Mouse (Mus musculus): Measurements from ENCODE around the gene Saysd1. TPM values are rescaled to one million over a fixed set of nuclear protein-coding genes. Genes with fewer than 3 reads are reported as not detected.

The Saysd1 gene
- total RNA-seq, 2 experiments from 2014 or later: 5.1 to 7.8 TPM

DNA sequence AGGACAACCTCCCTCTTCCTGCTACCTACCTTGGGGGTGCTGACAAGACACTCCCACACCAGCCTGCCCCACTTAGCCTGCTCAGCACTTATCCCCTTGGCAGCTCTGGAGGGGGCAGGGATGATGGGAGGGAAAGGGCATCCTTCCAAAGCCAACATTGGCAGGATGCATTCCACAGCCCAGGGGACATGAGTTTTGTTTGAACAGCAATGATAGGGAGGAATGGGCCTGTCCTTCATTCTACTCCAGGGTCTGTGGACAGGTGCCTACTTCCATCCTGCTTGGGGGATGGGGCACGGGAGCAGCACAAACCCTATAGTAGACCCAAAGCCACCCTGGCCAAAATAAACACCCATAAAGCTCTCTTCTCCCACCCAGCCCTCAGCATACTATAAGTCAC is 27.1 kb upstream of the Saysd1 start:
- DNase-seq (ENCODE audit: low spot score in 2 of 2): no peak

- no peak for DNase-seq (ENCODE audit: low spot score in 2 of 2)
Observed at GRCm38 (mm10) chr14:20164438-20164837, 26.1 kb upstream of the Saysd1 start.

- DNase-seq (ENCODE audit: low spot score in 2 of 2): no peak
Observed at GRCm38 (mm10) chr14:20162686-20163085, 24.4 kb upstream of the Saysd1 start.

DNA sequence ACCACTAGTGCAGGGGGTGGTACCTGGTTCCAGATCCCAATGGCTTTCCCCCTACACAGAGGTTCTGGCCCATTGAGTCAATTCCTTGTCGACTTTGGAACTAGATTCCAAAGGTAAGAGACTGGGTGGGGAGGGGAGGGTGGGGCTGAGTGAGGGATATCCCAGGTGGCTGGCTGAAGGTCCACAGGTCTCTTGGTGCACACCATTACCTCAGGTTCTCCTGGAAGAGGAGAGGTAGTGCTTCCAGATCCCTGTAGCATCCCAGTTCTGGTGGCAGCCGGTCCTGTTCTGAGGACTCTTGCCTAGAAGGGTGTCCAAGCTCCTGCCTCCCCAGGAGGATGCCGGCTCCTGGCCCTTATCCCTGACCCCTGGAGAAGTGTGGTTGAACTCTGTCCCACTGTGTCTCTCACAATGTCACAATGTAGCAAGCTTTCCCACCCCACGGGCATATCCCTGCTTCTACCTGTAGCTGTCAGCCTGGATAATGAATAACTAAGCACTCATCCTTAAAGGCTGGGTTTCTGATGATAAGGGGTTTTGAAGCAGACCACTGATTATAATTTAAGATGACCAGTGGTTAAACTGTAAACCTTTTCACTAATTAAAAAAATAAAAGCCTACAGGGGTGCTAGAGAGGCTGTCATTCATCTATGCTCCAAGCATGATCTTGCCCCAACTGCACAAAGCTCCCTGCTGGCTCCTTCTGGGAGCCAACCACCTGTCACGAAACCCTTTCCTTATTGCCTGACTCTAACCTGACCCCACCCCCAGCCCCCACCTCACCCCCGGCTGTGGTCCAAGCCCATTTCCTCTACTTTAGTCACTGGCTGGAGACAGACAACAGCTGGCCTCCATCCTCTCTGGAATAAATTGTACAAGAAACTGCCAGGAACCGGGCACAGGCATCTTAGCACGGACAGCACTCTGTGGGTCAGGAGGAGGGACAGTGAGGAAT is 20.7 kb upstream of the Saysd1 start:
- DNase-seq (ENCODE audit: low spot score in 2 of 2): no peak

DNA sequence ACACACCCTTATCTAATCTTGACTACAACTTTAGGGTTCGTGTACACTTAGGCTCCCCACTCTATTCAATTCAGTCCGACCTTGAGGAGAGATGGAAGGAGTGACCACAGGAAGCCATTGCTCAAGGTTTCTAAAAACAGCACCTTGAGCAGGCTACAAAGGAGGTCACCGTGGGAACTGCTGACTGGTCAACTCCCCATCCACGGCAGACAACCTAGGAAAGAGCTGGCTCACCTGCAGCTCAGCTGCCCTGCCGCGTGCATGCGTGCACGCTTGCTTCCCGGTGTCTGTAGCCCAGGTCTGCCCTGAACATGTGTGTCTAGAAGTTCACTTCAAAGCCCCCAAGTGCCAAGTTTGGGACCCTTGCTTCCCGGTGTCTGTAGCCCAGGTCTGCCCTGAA is 19.3 kb upstream of the Saysd1 start:
- DNase-seq (ENCODE audit: low spot score in 2 of 2): no peak

DNA sequence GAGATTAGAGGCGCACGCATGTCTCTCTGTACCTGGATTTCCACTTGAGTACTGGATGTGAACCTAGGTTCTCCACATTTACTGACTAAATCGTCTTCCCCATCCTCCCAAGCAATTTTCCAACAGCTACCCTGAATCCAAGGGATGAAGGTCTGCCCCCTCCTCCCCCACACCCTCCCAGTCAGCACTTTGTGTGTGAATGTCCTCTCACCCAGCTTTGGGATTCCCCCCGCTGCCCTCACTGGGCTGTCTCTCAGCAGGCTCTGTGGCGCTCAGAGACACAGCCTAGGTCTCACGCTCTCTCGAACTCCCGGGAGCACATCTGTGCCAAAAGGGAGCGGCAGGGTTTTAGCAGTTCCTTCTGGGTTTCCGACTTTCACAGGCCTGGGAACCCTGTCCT is 17.4 kb upstream of the Saysd1 start:
- no peak for DNase-seq (ENCODE audit: low spot score in 2 of 2)

DNA sequence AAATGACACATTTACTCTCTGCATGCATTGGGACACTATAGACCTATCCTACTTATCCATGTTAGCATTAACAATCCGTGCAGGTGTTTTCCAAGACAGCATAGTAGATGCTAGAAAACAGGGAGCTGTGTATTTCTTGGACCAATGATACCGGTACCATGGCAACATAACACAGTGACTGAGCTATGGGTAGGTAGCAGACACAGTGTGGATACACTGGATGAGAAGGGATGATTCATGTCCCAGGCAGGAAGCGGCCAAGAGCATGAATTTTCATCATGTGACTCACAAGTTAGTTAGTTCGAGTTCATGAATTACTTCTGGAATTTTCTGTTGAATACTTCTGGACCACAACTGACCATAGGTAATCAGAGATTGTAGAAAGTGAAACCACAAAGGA is 16.6 kb upstream of the Saysd1 start:
- DNase-seq (ENCODE audit: low spot score in 2 of 2): no peak

- DNase-seq (ENCODE audit: low spot score in 2 of 2): no peak
Observed at GRCm38 (mm10) chr14:20154245-20154644, 15.9 kb upstream of the Saysd1 start.

DNA sequence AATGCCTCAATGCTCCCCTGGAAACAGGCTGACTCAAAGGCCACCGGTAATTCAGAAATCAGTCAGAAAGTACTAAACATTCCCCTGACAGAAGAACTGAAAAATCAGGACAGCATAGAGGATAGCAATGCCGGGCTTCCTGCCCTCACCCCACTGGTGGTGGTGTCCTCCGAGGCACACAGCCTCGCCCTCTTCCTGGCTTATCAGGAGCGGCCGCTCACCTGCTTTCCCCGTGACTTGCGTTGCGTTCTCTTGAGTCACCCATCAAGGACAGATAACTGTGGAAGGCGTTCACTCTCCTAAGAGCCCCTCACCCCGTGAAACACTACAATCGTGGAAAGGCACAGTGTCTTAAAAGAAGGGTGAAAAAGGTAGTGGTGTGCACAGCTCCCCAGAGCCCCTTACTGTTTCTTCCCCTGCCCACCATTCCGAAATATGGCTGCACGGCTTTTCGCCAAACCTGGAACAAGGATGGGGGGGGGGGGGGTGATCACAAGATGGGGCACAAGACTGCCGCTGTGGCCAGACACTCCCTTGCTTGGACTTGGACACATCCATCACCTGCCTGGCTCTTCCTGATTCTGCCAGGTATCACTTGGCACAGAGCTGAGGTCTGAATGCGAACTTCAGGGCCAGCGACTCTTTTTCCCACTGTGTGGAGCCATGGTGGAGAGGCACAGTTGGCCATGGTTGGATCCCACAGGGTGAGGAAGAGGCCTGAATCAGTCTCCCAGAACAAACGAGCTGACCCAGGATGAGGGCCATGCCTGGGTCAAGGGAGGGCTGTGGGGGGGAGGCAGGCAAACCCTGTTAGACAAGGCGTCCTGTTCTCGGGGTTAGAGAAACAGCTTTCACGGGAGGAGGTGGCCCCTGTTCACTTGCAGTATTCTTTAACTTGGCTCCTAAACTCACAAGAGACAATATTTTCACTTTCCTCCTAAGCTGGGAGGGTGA is 11.1 kb upstream of the Saysd1 start:
- no peak for DNase-seq (ENCODE audit: low spot score in 2 of 2)

GRCm38 (mm10) chr14:20148514-20148913 is 10.2 kb upstream of the Saysd1 start:
- no peak for DNase-seq (ENCODE audit: low spot score in 2 of 2)

- no peak for DNase-seq (ENCODE audit: low spot score in 2 of 2)
Observed at GRCm38 (mm10) chr14:20147854-20148253, 9.5 kb upstream of the Saysd1 start.

- no peak for DNase-seq (ENCODE audit: low spot score in 2 of 2)
Observed at GRCm38 (mm10) chr14:20144093-20144492, 5.8 kb upstream of the Saysd1 start.

- no peak for DNase-seq (ENCODE audit: low spot score in 2 of 2)
Observed at GRCm38 (mm10) chr14:20134965-20135671, 3.2 kb downstream of the Saysd1 start.

GRCm38 (mm10) chr14:20128162-20128561 is 10.2 kb downstream of the Saysd1 start:
- no peak for DNase-seq (ENCODE audit: low spot score in 2 of 2)

DNA sequence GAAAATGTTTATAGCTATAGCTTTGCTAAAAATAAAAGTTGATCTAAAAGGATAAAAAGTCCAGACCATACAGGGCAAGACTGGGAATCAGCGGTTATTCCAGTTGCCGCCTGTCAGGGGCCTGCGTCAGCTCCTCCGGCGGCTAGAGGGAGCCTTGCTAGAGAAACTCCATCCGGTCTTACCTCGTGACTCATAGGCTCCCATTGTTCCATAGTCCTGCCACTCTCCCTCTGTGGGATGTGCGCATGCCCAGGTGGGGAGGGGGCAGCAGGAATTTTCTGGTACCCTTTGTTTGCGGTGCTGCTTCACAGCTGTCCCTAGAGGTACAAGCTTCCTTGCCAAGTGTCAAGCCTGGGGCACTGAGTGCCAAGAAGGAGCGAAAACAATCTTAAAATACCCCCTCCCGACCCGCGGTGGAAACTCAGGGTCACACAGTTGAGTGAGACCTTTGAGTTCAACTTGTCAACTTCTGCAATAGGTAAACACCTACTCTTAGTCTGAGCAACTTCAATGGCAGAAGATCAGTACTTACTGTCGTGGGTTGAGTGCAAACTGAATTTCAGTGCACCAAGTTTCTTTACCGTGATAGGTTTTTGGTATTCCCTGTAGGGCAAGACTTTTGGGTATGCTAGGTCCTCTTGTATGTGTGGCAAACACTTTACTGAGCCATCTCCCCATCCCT is 10.8 kb downstream of the Saysd1 start:
- DNase-seq (ENCODE audit: low spot score in 2 of 2): no peak

DNA sequence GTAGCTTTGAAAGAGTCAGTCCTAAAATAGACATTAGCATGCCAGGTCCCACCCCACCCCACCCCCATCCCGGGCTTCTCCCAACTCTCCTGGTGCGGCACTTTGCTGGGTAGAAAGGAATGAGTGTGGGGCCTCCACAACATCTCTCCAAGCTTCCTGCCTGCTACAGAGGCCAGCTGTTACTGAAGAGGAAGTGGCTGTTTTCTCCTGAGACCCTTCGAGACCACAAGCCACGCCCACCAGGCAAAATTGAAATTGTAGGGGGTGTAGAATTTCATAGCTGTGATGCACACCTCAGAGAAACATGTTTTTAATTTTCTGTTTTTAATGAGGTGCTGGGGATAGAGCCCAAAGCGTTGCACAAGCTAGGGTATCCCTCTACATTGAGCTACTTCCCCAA is 17.5 kb downstream of the Saysd1 start:
- DNase-seq (ENCODE audit: low spot score in 2 of 2): no peak

DNA sequence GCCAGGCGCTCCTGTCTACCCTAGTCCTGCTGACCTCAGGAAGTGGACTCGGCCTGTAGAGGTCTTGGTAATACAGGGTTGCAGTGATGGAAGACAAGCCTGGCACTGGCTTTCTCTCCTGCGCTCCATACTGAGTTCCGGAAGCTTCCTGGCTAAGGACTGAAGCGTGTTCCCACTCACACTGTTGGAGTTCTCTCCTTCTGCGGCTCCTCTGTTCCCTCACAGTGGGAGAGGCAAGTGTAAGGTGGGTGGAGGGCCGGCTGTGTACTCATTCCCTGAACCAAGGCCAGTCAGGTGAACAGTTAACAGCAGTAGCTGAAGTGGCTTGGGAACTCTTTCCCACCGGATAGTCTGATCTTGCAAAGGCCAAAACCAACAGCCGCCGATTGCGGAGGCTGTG is 18.3 kb downstream of the Saysd1 start:
- DNase-seq (ENCODE audit: low spot score in 2 of 2): no peak

GRCm38 (mm10) chr14:20116149-20116605 is 22.2 kb downstream of the Saysd1 start:
- DNase-seq (ENCODE audit: low spot score in 2 of 2): peak in 1 of 2 experiments; percentile 23

GRCm38 (mm10) chr14:20114951-20115350 is 23.4 kb downstream of the Saysd1 start:
- no peak for DNase-seq (ENCODE audit: low spot score in 2 of 2)

DNA sequence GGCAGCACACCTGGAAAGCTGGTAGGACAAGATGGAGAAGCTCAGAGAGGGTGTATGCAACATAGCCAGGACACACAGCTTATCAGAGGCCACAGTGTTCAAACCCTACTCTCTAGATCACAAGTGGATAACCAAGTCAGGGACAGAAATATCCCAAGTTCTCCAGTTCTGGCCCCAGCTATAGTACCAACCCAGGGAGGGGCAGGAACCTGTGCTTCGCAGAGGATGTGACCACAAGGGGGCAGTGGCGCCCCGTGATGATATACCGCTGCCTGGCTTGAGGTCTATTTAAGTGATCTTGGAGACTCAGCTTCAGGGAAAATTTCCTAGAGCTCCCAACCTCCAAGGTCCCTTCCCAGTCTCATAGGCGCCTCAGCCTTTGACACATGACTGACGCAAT is 24.4 kb downstream of the Saysd1 start:
- DNase-seq (ENCODE audit: low spot score in 2 of 2): peak; percentile 90 to 92
